Mouse (Mus musculus) CD4-positive, CD25-positive, alpha-beta regulatory T cell, adult 2 months (primary cell): Measurements from ENCODE around the gene Syn3.

Experiments
- DNase-seq: peaks from one replicate; pipeline ENCODE4 v3.0.0-alpha.2; 2012; ENCODE audit warnings: low read depth, low spot score

Gene Syn3

DNA sequence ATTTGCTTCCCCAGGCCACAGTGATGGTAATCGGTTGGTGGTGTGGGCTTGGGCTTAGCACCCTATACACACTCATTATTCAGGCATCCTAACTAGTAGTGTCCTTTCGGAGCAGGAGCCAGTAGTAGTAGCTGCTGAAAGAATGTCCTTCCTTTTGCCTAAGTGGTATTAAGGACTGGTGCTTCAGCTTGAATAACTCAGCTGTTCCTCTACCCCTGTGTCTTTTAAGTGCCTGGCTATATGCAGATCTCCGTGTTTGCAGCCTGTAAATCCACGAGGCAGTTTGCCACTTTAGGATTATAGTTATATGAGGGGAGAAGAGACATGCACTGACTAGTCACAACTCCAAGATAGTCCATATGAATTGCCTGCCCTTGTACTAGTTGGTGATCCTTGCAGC, 159.6 kb downstream of the Syn3 start:
- no peak for DNase-seq

- no peak for DNase-seq
Observed at GRCm38 (mm10) chr10:86338121-86338715, 160.5 kb downstream of the Syn3 start.

GRCm38 (mm10) chr10:86337239-86337638, 161.5 kb downstream of the Syn3 start:
- DNase-seq = no peak

GRCm38 (mm10) chr10:86336506-86336905, 162.2 kb downstream of the Syn3 start:
- DNase-seq = no peak

- no peak for DNase-seq
Observed at GRCm38 (mm10) chr10:86334581-86334980, 164.1 kb downstream of the Syn3 start.

DNA sequence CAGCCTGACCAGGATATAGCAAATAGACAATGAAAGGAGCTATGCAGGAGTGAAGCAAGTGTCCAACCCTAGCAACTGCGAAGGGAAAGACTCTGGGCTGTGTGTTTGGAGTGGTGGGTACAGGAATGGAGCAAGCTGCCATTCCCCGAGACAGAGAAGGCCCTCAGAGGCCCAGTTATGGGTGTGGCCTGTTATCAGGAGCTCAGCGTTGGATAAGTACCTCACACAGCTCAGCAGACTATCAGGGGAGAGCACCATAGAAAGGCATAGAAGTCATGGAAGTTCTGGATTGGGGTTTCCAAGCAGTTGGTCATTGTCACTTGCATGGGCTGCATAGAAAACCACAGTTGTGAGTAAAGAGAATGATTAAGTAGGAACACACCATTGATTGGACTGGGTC, 165.8 kb downstream of the Syn3 start:
- no peak for DNase-seq

DNA sequence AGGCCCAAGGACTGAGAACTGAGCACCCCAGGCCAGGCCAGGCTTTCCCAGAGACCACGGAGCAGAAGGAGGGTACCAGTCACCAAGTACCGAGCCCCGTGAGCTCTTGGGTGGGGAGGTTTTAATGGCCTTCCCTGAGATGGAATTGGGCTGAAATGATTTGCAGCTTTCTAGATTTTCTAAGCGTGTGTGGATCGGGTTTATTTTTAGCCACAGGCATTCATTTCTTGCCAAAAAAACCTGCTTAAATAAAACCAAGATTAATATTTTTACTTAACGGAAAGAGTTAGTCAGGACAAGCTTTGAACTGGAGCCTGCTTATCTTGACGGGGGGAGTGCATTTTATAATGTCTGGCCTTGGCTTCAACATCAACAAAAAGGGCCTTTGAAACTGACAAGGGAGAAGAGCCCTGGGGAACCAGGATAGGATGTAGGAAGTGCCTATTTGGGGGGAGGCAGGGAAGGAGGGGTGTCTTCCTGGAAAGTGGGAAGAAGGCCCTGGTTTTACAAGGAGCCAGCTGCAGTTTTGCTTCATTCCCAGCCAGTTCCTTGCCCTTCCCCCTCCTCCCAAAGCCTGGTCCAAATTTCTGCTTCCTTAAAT, 166.9 kb downstream of the Syn3 start:
- DNase-seq = no peak

- no peak for DNase-seq
Observed at GRCm38 (mm10) chr10:86330993-86331680, 167.6 kb downstream of the Syn3 start.

DNA sequence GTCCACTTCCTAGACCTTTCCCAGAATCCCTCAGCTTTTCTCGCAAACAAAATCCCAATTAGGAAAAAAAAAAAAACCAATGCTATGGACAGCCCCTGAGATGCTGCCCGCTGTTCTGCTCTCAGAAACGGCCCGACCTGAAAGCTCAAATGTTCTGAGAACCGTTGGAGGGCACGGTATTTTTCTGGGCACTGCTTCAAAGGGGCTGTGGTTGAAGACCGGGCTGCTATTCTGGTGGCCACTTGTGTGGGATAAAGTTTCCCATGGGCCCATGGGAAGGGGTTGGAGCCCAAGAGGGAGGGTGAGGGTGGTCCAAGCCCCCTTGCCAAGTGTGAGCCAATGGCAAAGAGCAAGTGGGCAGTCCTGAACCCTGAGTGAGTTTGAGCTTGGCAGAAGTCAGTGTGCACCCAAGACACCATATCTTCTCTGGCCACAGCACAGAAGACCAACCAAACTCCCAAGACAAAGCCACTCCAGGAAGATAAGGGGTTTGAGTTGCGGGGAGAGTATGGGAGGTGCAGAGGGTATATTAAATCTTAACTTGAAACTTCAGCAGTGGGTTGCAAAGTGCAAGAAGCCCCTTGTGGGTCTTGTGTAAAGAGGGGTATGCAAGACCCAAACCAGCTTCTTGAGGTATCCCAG, 169.3 kb downstream of the Syn3 start:
- no peak for DNase-seq

DNA sequence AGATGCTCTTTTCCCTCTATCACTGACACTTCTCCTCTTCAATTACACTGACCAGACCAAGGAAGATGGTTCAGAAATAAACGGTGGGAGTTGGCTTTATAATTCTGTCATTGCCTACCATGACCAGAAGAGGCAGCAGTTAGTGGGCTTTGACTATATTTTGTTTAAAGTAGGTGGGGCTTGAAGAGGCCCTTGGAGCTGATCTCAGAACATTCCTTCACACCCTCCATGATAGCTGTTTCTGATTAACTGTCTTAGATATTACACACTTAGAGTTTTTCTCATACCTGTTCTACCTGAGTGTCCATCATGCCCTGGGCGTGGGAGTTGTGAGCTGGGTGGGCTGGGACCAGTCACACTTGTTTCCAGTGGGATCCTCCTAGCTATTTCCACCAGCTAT, 170.0 kb downstream of the Syn3 start:
- no peak for DNase-seq

GRCm38 (mm10) chr10:86328143-86328542, 170.6 kb downstream of the Syn3 start:
- DNase-seq = no peak

DNA sequence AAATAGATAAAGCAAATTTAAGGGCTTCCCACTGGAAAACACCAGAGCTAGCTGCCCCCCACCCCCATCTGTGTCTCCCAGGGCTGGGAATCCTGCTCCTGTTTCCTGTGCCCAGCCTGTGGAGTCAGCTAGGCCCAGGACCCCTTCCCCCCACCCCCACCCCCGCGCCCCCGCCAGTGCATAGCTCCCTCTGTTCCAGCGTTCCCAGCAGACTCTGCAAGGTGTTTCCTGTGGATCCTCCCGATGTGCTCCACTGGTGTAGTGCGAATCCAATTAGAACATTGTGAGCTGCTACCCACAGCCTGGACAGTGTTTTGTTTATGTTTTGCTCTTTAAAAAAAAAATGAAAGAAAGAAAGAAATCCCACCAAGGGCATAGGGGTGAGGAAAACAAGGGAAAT, 173.4 kb downstream of the Syn3 start:
- no peak for DNase-seq

- no peak for DNase-seq
Observed at GRCm38 (mm10) chr10:86323275-86323994, 175.3 kb downstream of the Syn3 start.

DNA sequence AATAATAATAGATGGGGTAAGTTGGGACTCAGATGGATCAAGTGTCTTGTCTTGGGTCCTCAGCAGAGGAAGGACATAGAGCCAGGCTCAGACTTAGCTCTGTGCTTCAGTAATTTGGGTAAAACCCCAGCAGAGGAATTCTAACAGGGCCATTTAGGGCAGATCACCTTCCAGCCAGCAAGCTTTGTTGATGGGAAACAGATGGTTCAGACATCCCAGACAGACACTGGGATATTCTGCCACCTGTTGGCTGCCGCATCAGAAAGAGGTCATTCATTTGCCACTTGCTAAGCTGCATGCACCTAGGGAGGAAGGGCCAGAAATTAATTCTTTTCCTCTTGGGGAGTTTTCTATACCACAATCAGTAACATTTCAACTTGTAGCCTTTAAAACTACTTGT, 176.7 kb downstream of the Syn3 start:
- no peak for DNase-seq

DNA sequence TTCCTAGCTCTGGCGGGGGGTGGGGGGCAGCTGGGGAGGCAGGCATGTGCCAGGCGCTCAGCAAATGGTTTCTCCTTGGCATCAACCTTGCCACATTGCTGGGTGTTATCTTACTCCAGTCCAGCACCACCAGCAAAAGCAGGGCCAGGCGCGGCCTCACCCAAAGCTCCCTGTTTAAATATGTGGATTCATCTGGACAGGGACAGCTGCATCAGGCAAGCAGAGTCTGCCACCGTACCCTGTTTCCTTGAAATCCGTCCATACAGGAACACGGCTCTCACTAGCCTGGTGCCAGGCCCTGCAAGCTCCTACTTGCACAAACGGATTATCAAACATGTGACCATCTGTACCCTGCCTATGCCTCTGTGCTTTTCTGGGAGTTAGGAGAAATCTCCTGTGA, 177.5 kb downstream of the Syn3 start:
- no peak for DNase-seq

DNA sequence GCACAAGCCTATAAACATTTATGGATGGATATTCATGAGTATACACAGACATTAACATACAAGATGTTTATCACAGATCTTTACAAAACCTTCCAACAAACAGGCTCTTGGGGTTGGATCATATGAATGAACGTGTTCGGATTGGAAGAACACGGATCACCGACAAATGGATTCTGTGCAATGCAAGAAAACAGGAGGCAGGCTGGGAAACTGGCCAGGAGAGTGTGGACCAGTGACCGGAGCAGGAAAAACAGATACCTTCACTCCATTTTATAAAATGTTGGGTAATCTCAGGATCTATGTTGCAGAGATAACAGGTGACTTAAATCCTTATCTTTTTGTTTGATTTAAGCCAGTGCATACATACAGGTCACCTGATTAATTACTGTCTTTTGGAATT, 178.5 kb downstream of the Syn3 start:
- no peak for DNase-seq

- no peak for DNase-seq
Observed at GRCm38 (mm10) chr10:86319526-86319925, 179.2 kb downstream of the Syn3 start.

DNA sequence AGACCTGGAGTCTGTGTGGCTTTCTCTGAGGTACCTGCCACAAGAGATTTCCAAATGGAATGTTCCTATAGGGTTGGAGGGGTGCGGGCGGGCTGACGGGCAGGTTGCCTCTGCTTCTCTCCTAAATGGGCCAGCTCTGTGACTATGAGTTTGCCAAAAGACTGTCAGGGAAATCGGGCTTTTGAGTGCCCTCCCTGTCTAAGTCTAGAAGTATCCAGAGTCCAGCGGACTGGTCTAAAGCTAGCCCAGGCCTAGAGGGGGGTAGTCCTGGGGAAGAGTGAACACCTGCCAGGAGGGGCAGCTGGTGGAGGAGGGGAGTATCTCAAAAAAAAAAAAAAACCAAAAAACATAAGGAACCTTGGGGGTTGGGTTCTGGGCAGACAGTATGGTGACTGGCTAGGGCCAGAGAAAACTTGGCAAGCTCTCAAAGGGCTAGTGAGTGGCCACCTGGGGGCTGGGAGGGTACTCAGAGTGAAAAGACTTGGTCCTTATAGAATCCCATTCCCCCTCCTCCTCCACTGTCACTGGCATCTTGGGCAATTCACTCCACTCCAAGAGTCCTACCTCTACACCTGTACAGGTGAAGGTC, 180.1 kb downstream of the Syn3 start:
- no peak for DNase-seq

GRCm38 (mm10) chr10:86317633-86318032, 181.1 kb downstream of the Syn3 start:
- no peak for DNase-seq

DNA sequence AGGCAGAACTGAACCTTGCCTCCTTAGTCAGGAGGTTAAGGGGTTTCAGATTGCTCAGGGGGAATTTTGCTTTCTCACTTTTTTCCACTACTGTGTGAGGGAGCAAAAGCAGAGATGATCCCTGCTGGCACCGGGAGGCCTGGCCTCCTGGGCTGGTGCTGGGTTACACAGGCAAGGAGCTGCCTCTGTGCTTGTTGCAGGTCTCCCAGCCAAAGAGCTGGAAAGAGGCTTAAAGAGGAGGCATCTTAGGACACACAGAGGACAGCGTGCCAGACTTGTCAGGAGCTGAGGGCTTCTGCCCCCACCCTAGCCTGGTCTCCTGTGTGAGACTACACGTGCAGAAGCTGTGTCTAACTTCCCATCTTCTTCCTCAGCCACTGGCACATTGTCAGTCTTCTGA, 183.2 kb downstream of the Syn3 start:
- no peak for DNase-seq

DNA sequence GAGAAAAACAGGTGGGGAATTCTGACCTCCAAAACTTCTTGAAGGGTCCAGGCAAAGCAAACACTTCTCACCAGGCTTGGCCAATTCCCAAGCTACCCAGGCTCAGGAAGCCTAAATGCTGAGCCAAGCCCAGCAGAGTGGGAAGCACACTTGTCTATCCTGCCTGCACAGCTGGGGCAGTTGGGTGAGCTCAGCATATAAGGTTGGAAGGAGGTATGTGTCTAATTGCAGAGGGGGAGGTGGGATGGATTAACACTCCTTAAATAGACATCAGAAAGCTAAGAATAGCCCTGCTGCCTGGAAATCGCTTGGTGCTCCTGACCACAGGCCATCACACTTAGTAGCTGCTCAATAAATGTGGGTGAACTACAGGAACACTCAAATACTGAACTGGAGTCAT, 185.2 kb downstream of the Syn3 start:
- DNase-seq = no peak

DNA sequence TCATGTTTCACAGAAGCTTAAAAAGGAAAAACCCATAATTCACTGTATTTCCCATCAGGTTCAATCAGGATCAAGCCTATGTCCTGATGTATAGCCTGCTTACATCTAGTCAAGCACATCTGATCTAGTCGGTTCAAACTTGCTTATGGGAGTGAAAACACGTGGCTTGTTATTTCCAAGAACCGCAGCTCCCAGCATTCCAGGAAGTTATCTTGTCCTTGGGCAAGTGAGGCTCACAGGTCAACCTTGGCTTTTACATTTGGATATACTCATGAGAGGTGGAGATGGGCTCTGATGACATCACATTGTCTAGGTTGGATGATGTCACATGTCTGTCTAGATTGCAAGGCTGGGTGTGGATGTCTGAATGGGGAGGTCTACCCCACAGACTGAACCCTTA, 185.7 kb downstream of the Syn3 start:
- no peak for DNase-seq
